Mouse (Mus musculus): ENCODE measurements around the gene Sac3d1.
"Not testable (repeated sequence)": the region's sequence is repeated elsewhere in the genome, so short reads cannot be mapped to it uniquely, and the experiment has no call there.

Sac3d1 gene
- long read RNA-seq, experiment 1, transcript Sac3d1-201 (2 exons, 1,442 nt): major isoform, 45 of 46 reads
- long read RNA-seq, experiment 1, partial matches to known transcripts: 0 of 46 reads
- long read RNA-seq, experiment 1, other reads (novel, unspliced or antisense): 1 of 46 reads
- long read RNA-seq, experiment 2, transcript Sac3d1-201 (2 exons, 1,442 nt): major isoform, 45 of 45 reads
- long read RNA-seq, experiment 2, partial matches to known transcripts: 0 of 45 reads
- long read RNA-seq, experiment 2, other reads (novel, unspliced or antisense): 0 of 45 reads

GRCm38 (mm10) chr19:6117986-6118676, at the start of gene Sac3d1:
Gene Sac3d1 (minus strand): TSS chr19:6118650.
- intact Hi-C loops (cut with DNase I): no loop called here

DNA sequence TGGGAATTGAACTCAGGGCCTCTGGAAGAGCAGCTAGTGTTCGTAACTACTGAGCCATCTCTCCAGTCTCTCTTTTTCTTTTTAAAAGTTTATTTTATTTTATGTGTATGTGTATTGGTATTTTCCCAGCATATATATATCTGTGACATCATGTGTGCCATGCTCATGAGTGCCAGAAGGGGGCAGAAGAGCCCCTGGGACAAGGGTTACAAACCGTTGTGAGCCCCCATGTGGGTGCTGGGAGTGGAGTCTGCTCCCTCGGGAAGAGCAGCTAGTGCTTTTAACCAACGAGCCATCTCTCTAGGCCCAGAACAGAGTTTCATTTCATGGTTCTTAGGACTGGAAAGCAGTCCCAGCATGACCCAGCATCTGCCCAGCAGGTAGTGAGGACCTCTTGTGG, 48.3 kb upstream of the Sac3d1 start:
- intact Hi-C loops (cut with DNase I): no loop called here

DNA sequence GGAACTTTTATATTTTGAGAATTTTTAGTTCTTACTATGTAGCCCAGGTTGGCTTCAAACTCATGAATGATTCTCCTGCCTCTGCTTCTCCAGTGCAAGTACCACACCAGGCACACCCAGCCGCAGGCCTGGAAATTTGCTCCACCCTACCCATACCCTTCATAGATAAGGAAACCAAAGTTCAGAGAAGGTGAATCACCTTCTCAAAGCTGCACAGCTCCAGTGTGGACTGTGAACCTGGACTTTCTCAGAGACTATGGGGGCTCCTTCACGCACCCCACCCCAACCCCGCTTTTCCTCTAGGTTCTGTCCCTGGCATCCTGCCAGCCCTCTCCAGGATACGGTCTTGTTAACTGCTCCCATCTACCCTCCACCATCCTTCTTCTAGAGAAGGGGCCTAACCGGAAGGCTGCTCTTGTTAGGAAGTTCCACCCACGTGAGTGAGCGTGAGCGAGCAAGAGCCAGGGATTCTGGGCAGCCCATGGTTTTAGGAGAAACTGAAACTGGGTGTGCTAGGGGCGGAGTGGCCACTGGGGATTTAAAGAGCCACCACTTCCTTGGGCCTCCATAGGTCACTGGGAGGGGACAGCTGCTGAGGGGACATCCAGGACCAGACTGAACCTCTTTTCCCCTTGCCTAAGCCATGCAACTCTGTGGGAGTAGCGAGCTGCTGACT, 45.6 kb upstream of the Sac3d1 start:
- intact Hi-C loops (cut with DNase I): no loop called here

DNA sequence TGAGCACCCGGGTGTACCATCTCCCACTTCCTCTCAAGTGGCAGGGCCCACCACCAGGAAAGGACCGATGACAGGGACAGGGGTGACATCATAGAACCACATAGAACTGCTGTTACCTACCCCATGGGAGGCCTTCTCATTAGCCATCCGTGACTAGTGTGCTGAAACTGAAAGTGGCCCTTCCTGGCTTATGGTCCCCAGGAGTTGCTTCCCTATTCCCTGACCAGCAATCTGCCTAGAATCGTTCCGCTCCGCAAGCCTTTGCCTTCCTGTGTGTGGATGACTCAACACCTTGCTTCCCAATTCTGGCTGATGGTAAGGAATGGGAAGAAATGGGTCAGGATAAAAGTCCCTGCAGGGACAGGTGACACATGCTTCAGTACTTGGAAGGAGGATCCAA, 38.8 kb upstream of the Sac3d1 start:
- intact Hi-C loops (cut with DNase I): no loop called here

GRCm38 (mm10) chr19:6156372-6156771, 37.9 kb upstream of the Sac3d1 start:
- intact Hi-C loops (cut with DNase I): no loop called here

DNA sequence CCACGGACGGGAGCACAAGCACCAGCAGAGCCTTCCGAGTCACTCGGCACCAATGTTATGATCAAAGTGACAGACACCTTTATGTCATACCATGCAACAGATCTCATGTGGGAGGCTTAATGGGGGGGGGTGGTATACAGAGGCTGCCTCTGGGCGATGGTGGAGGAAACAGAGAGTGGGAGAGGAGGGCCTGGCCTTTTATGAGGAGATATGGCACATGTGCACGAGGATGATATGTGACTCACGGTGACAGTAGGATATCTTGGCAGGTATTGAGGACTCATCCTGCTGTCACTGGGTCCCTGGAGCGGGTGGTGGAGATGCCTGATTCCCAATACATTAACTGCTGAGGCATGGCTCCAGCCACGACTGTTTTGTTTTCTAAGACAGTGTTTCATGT, 36.7 kb upstream of the Sac3d1 start:
- intact Hi-C loops (cut with DNase I): no loop called here

GRCm38 (mm10) chr19:6144842-6145241, 26.4 kb upstream of the Sac3d1 start:
- intact Hi-C loops (cut with DNase I): no loop called here

DNA sequence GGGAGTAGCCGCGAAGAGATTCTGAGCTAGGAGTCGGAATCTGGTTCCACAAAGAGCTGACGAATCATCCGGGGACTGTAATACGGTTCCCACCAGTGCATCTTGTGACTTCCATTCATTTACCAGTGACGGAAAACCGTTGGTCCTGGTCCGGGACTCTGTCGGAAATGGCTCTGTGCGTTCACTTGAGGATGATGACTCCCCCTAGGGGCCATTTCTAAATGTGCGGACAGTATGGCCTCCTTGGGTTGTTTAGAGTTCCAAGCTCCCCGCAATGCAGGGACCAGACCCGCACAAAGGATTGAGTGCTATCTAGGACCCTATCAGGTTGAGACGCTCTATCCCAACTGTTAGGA, 22.9 kb upstream of the Sac3d1 start, which contains the start of gene Arl2:
Gene Arl2, minus strand, starts transcription at position 155 of the 356 bp plus-strand sequence.
- intact Hi-C loops (cut with DNase I): no loop called here

- intact Hi-C loops (cut with DNase I): no loop called here
Observed at GRCm38 (mm10) chr19:6140678-6141393, 22.4 kb upstream of the Sac3d1 start, which contains the start of gene Batf2. Gene Batf2 (plus strand): TSS chr19:6140983.

DNA sequence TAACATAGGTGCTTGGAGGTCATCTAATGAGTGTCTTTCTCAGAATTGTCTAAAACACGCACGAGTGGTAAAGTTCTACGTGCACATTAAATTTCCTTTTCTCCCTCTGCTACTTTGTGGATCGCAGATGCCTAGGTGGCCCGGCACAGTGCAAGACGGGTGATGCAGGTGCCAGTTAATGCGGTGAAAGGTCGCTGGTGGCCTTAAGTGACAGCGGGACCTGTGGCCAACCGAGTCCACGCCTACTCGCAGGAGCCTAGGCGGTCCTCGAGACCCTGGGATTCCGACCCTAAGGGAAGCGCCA, 21.9 kb upstream of the Sac3d1 start:
- intact Hi-C loops (cut with DNase I): no loop called here

DNA sequence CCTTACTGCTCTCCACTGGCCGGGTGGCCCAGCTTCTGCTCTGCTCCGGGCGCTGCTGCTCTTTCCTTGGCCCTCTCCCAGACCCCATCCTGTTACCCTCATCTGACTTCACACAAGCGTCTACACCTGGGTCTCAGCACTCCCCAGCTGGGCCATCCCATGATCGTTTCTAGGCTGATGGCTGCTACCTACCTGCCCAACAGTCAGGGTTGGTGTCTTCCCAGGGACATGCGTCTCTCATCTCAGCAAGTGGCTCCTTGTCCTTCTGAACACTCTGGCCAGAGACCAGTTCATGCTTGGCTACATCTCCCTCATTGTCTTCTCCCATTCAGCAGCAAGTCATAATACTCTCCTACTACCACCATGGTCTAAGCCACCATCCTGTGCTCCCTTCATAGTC, 21.3 kb upstream of the Sac3d1 start:
- intact Hi-C loops (cut with DNase I): no loop called here

GRCm38 (mm10) chr19:6136397-6136796, 17.9 kb upstream of the Sac3d1 start:
- intact Hi-C loops (cut with DNase I): no loop called here

- intact Hi-C loops (cut with DNase I): not testable (repeated sequence)
Observed at GRCm38 (mm10) chr19:6133197-6133596, 14.7 kb upstream of the Sac3d1 start.

- intact Hi-C loops (cut with DNase I): no loop called here
Observed at GRCm38 (mm10) chr19:6132171-6132827, 13.8 kb upstream of the Sac3d1 start.

GRCm38 (mm10) chr19:6130414-6131128, 12.1 kb upstream of the Sac3d1 start:
- intact Hi-C loops (cut with DNase I): not testable (repeated sequence)

- intact Hi-C loops (cut with DNase I): loop anchor here (5.0 kb wide), 1 partner anchor 166 kb away; the partner anchor contains the start of gene Pola2
Observed at GRCm38 (mm10) chr19:6127760-6128341, 9.4 kb upstream of the Sac3d1 start, which contains the start of gene Snx15. Gene Snx15 (minus strand): TSS chr19:6128304.

- intact Hi-C loops (cut with DNase I): loop anchor here (5.0 kb wide), 1 partner anchor 165 kb away; the partner anchor contains the start of gene Pola2
Observed at GRCm38 (mm10) chr19:6126789-6127580, 8.5 kb upstream of the Sac3d1 start.

- intact Hi-C loops (cut with DNase I): loop anchor here (5.0 kb wide), 1 partner anchor 164 kb away; the partner anchor contains the start of gene Pola2
Observed at GRCm38 (mm10) chr19:6126289-6126688, 7.8 kb upstream of the Sac3d1 start.

- intact Hi-C loops (cut with DNase I): loop anchor here (5.0 kb wide), 2 partner anchors 38 to 163 kb away; partner anchors contain the start of gene Pola2
Observed at GRCm38 (mm10) chr19:6124898-6125297, 6.4 kb upstream of the Sac3d1 start.

Data from adrenal gland (tissue).